Mouse (Mus musculus) adrenal gland, postnatal 10 days (tissue): ENCODE data around the gene Rab22a. TPM values are rescaled to one million over a fixed set of nuclear protein-coding genes. Genes with fewer than 3 reads are reported as not detected.

Experiments
- DNase-seq: peaks from one replicate; pipeline ENCODE4 v3.0.0; 2021; ENCODE audit warnings: mixed read lengths
- microRNA-seq: library from miRNA; unstranded; fragments of <30 nt; microRNA quantifications from one replicate; pipeline ENCODE4 v1.2.0, GENCODE M21; 2021
- total RNA-seq, 2 experiments: library from RNA; stranded (reverse); gene quantifications; 2 replicates each; pipeline ENCODE4 v1.2.3; 2021

The Rab22a gene
- total RNA-seq, 2 experiments from 2014 or later, result 28.3 to 29.8 TPM

DNA sequence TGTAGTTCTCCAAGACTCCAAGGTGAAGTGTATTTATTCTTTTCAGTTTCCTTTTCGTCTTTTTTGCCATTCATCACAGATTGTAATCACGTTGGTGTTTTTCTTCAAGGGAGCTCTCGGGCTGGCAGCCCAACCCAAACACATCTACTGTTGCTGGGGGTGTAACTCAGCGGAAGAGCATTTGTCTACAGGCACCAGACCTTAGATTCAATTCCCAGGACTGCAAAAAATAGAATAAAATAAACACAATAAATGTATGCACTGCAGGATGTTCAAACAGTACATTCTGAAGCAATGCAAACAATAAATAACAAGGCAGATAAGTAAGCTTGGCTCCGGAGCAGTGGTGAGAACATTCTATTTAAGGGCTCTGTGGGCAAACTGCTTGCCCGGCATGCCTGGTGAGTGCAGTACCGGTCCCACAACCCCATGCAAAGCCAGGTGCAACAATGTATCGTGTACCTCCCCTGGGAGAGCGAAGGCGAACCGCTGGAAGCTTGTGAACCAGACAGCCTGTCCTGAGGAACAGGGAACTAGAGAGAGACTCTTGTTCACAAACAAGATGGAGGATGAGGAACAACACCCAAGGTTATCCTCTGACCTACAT is 62.8 kb downstream of the Rab22a start:
- DNase-seq, result no peak

DNA sequence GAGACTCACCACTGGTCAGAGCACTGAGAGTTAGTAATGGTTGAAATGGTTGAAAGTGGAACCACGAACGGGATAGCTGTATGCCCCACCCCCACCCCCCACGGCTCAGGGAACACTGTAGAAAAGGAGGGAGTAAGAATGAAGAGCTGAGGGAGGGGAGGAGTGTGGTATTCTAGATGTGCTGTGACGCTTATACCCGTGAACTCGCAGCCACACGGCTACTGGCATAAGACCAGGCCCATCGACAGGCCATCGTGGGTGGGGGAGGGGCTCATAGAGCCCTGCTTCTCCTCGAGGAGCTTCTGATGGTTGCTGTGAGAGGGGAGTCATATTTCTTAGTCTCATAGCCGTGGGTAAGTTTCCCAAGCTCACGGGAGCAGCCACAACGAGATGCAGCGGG is 64.8 kb downstream of the Rab22a start:
- DNase-seq, result no peak

DNA sequence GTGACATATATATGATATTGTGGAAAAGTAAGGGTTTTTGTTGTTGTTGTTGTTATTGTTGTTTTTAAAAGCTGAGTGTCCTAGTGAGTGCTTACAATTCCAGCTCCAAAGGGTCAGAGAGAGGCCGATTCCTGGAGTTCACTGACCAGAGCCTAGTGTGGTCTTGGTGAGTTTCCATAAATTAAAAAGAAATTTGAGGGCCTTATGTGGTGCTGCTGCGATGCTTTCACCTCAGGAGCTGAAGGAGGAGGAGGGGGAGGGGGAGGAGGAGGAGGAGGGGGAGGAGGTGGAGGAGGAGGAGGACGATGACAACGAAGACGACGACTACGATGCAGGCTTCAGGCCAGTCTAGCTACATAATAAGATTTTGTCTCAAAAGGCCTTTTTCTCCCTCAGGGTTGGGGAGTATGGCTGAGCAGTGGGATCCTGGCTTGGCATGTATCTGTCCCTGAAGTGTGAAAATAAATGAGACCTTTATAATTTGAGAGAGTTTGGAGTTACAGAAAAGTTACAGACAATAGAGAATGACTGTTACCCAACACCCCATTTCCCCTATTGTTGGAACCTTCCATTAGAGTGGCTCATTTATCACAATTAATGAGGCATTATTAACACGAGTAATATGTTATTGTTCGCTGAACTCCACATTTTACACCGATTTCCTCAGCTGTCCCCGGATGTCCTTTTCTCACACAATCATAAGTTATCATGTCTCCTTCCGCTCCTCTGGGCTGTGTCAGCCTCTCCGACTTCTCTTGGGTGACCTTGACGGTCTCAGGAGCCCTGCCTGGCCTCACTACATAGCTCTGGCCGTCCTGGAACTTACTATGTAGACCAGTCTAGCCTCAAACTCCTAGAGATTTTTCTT is 65.6 kb downstream of the Rab22a start:
- DNase-seq, result no peak

DNA sequence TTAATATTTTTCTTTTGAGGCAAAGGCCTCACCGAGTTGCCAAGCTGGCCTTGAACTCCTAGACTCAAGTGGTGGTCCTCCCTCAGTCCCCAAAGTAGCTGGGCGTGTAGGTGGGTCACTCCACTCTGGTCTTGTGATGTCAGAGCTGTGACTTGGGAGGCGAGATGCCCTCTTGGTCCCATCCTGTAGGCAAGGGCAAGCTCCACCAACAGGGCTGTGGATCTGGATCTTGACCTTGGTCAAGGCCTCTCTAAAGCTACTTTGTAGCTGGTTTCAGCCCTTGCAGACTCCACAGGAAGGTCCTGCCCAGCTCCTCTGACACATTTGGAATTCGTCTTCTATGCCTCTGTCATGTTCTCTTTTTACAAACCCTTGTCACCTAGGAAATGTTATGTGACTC is 66.3 kb downstream of the Rab22a start:
- no peak for DNase-seq

DNA sequence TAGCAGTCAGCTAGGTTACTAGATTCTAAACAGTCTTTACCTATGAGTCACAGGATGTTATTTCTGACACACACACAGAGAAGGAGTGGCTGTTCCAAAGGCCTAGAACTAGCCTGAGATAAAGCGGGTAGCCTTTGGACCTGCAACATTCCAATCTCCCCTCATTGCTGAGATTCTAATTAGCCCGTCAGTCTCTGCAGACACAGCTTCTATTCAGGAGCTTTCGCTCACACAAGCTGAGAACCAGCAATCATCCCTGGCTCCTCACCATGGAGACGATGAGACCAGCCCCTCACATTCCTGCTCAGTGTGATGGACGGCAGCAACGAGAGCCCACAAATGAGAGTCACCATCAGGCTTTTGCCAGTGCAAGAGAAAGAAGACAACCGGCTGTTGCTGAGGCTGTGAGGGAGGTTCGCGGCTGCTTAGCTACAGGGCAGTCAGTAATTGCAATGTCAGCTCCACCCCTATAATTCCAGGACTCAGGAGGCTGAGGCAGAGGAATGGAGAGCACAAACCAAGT is 70.9 kb downstream of the Rab22a start:
- DNase-seq, result no peak

DNA sequence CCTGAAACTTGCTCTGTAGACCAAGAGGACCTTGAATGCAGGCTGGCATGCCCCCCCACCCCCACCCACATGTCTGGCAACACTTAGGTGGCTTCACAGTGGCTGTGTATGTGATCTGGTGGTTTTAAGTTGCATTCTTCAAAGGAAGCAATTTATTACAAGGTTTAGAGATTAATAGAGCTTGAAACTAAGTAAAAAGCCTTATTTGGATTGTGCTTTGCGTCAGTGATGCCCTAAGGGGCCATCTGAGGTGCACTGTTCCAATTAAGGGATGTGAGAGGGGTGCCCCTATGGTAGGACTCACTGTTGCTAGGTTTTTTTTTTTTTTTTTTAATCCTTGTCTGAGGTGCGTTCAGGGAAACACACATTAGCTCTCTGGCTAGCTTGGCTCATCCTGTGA is 74.9 kb downstream of the Rab22a start:
- no peak for DNase-seq

DNA sequence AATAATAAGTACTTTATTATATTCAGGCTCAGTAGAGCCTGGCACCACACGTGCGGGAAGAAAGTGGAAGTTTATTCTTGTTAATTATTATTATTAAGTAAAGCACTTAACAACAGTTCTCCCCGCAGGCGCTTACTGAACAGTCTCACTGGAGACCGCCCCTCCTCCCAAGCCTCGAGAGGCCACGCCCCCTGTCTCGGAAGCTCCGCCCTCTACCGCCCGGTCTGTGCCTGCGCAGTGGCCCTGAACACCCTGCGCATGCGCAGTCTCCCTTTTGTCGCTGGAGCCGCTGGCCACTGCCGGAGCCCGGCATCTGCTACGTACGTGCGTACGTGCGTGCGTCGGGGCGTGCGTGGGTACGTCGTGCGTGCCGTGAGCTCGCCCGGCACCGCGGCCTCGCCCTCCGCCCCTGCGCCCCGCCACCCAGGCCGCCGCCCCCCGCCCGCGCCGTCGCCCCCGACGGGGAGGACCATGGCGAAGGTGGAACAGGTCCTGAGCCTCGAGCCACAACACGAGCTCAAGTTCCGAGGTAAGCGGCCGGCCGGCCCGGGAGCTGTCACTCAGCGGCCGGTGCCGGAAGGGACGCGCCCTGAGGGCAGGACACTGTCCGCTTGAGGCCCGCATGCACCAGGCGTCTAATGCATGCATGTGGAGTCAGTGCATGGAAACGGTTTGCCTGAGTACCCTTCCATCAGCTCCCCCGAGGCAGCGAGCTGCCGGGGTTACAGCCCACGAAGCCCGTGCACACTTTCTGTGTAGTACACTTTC is 77.8 kb downstream of the Rab22a start, which contains the start of gene Vapb:
Gene Vapb (plus strand): TSS at position 290 of the 768 bp plus-strand sequence.
- DNase-seq, result peak; percentile 100

DNA sequence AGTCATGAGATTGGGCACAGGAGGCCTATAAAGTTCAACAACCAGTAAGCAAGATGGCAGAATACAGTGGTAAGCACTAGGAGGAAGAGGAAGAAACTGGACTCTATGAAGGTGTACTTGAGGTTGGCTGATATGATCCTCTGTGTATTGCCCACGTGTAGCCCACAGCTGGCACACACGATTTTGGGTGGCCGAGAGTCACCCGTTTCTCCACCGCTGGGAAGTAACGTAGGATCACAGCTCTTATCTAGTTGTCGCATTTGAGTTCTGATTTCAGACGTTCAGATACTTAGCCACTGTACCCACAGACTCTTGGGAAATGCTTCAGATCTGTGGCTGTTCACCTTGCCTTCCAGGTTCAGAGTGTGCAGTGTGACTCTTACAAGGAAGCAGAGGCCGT is 78.7 kb downstream of the Rab22a start:
- no peak for DNase-seq

DNA sequence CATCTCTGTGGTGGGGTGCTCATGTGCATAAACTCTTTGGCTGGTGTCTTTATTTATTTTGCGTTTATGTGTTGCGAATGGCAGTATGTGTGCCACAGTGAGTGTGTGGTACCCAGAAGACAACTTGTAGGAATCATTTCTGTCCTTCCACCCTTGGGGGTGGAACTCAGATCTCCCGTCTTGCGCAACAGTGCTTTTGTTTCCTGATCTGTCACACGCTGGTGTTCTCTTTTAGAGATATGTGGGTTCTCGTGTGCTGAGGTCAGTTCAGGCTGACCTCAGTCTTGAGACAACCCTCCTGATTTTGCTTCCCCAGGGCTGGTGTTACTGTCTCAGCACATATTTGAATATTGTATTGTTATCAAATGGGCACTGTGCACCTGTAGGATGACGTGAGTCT is 79.5 kb downstream of the Rab22a start:
- DNase-seq, result no peak

DNA sequence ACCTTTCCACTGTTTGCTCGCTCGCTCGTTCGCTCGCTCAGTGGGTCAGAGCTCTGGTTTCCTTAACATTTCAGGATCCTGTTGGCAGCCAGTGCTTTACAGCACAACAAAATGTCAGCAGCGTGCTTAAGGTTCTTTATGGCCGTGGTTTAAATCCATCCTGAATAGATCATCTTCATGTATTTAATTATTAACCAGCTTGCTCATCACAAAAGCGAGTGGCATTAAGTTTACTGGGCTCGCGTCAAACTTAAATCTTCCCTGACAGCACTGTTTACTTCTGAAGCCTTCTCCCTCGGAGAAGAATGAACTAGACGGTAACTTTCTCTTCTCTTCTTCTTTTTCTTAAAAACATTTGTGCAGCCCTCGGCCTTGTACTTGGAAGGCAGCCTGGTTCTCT is 82.5 kb downstream of the Rab22a start:
- DNase-seq, result no peak

DNA sequence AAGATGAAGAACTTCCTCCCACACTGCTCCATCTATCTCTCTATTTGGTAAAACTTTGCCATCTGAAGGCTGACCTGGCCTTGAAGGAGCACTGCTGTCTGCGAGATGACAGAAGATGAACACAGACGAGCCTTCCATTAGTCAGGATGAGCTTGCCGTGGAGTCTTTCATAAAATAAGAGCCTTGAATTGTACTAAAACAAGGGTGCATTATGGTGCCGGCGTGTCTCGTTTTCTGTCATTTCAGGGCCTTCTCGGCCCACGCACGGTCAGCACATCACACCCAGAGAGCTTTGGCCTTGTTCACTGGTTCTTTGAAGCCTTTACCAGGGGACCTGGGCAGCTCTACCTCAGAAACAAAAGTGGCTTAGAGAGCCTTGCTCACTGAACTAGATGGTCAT is 83.2 kb downstream of the Rab22a start:
- peak; percentile 50 for DNase-seq

DNA sequence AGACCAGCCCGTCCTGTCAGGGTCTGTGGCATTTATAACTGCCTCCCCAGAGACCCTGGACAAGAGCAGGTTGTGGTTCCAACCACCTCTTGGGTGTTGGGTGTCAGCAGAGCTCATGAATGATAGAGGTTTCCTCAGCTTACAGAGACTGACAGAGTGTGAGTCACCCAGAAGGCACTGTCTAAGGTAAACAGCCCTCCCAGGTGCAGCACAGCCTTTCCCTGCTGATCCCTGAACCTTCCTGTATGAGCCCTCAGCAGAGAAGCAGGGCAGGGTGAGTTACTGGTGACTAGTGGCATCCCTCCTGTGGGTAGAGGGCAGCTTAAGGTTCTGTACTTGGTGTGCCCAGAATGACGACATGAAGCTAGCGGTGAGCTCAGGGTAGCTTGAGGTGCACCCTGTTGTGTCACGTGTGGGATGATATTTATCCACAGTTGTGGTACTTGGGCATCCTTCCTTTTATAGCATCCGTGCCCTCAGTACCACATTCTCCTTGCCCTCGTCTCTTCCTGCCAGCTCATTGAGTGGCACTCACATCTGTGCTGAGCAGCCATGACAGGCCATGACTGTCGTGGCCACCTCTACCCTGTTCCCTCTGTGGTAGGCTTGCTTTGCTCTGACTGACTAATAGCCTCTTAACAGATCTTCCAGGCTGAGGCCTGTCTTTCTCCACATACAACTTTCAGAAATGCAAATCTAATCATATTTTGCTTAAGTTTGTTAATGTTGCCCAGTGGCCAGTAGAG is 84.7 kb downstream of the Rab22a start:
- DNase-seq, result no peak

DNA sequence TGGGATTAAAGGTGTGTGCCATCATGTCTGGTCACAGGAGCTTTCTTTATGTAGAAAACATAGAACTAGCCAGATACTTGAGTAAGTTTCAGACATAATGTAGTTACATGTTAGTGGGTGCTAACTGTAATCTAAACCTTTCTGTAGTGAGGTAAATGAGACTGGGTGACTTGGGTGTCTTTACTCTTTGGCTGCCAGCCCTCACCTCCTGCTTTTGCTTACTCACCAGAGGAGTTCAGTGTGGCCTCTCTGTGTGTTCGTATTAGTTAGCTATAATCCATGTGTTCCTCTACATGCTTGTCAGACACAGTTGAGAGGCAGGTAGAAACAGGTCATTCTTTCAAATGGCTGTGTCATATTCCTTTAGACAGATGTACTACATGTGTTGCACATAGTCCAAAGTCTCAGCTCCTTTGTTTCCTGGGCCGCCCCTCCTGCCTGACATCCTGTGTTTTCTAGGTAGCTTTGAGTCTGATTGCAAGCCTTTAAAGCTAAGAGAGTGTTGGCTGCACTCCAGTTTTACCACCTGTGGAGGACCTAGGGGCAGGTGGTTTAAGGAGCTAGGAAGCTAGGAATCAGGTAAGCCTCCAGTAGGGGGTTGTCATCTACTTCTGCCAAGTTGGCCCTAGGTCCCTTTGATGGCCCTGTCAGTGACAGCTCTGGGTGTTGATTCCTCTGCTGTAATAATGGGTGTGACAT is 89.5 kb downstream of the Rab22a start:
- no peak for DNase-seq

DNA sequence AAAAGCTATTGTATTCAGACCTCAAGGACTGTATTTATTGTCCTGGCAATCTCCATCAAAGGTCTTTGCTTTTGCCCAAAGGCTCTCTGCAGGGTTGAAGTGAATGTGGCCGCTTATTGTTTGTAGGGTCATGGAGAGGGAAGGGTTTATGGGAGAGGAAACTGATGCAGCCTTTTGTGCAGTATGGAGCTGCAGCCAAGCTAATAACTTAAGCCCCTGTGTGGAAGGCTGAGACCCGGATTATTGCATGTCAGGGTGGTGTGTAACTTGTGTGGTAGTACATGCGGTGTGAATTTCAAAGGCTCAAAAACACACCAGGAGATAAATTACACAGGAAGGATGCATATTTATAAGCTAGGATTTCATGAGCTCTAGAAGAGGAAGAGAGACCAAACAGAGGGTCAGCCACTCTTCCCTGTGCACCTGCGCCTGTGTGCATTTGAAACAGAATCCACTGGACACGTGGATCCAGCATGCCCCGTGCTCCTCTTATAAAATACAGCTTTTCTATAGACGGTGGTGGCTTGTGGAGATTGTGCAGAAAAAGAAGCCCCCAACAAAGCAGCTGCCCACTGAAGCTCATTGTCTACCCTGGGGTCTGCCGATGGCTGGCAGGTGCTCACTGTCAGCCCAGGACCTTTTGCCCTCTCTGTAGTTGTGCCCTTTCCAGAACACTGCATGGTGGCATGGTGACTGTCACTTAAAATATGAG is 96.0 kb downstream of the Rab22a start:
- DNase-seq, result no peak

Small RNA genes within 50 kb of the gene (microRNA-seq; reads per million reads assigned to microRNA genes)
- gene Mir6340, result not detected

Other genes with a start within 250 kb of the Rab22a start
- gene 1700021F07Rik, start 137.2 kb upstream of the Rab22a start, total RNA-seq, result not detected
- gene Ankrd60, start 81.4 kb upstream of the Rab22a start, total RNA-seq, result not detected
- not detected for gene 1700010B08Rik, start 59.7 kb downstream of the Rab22a start, total RNA-seq
- 100 to 1,000 TPM; 132 to 136 TPM for gene Vapb, start 77.8 kb downstream of the Rab22a start, total RNA-seq